In genomic region chr5:150262046-150262716, GRCm38 (mm10) we compare ENCODE assay signal across 8 mouse cellular contexts.
A peak's percentile ranks its signal among the peaks of the same experiment; 100 is the strongest.
DNase-seq lines count a peak whose midpoint lies in the region; ATAC-seq and TF ChIP-seq lines count a peak whose summit lies in the region.

No protein-coding gene starts in this region.

- TF ChIP-seq POLR2A in bone marrow, adult 2 months (IDR thresholded peaks at IDR 0.05; ENCODE audit: borderline replicate concordance, control insufficient read depth, low read depth, low read length): no peak

- intact Hi-C loops in heart, postnatal 25 days (cut with DNase I): no loop called here

- TF ChIP-seq CTCF in bone marrow, adult 2 months (IDR thresholded peaks at IDR 0.05; ENCODE audit: control insufficient read depth, insufficient read depth, low read length): no peak

- 77% methylated on average over 16 of the region's 16 CpGs for WGBS in heart, embryonic 11.5 days (ENCODE audit: insufficient replicate concordance)
- 66% methylated on average over 16 of the region's 16 CpGs for WGBS in bone marrow, adult 2 months
- 51% methylated on average over 16 of the region's 16 CpGs for WGBS in forebrain, embryonic 16.5 days

- H3K4me3 ChIP-seq in heart, embryonic 11.5 days (ENCODE audit: low read depth, low read length): peak overlapping the region; percentile 17
- no peak overlapping the region for H3K4me3 ChIP-seq in bone marrow, adult 2 months (replicated peaks; ENCODE audit: control insufficient read depth, low read depth, low read length)
- H3K4me3 ChIP-seq in forebrain, embryonic 16.5 days (replicated peaks; ENCODE audit: low read length): peak overlapping the region; percentile 50

- H3K36me3 ChIP-seq in heart, embryonic 11.5 days (ENCODE audit: control insufficient read depth, insufficient read depth, low read length): no peaks in the 10 kb centered on the region
- no peaks in the 10 kb centered on the region for H3K36me3 ChIP-seq in forebrain, embryonic 16.5 days (ENCODE audit: control insufficient read depth, insufficient read depth)

- H3K27me3 ChIP-seq in heart, embryonic 11.5 days (ENCODE audit: control insufficient read depth, insufficient read depth, low read length): no peaks in the 10 kb centered on the region
- no peaks in the 10 kb centered on the region for H3K27me3 ChIP-seq in forebrain, embryonic 16.5 days (replicated peaks; ENCODE audit: control insufficient read depth, insufficient read depth, low read length)

- H3K4me1 ChIP-seq in heart, embryonic 11.5 days (ENCODE audit: control insufficient read depth, insufficient read depth, low read length): peaks cover 19% of the 10 kb centered on the region
- peaks cover 1% of the 10 kb centered on the region; the same call in 1 of the 2 replicates for H3K4me1 ChIP-seq in bone marrow, adult 2 months (ENCODE audit: control insufficient read depth, insufficient read depth, low read length)
- peaks cover 15% of the 10 kb centered on the region for H3K4me1 ChIP-seq in forebrain, embryonic 16.5 days (replicated peaks; ENCODE audit: control insufficient read depth, insufficient read depth, low read length)

- no peak for DNase-seq in heart, postnatal 25 days (ENCODE audit: low spot score)
- DNase-seq in kidney, postnatal 36 days: peak; percentile 72 to 74
- DNase-seq in B cell, adult 2 months: no peak
- DNase-seq in spleen, adult 12 weeks (ENCODE audit: low spot score): no peak
- no peak for DNase-seq in c-Kit-positive CD71-positive TER-119-positive erythroid progenitor cells, embryonic 14.5 days (ENCODE audit: low spot score)

- ATAC-seq in heart, embryonic 11.5 days (replicated peaks; ENCODE audit: insufficient number of reproducible peaks, low FRiP score, low TSS enrichment): no peak
- no peak for ATAC-seq in forebrain, embryonic 16.5 days

- no peak overlapping the region for H3K27ac ChIP-seq in heart, embryonic 11.5 days (ENCODE audit: low read depth, low read length)
- peak overlapping the region; percentile 19 for H3K27ac ChIP-seq in bone marrow, adult 2 months (ENCODE audit: control insufficient read depth, insufficient read depth, low read depth, low read length, poor library complexity)
- no peak overlapping the region for H3K27ac ChIP-seq in forebrain, embryonic 16.5 days (ENCODE audit: low read length)

- H3K9ac ChIP-seq in heart, embryonic 11.5 days (ENCODE audit: low read depth, low read length): no peak overlapping the region
- H3K9ac ChIP-seq in forebrain, embryonic 16.5 days (replicated peaks; ENCODE audit: low read depth, low read length): peak overlapping the region; percentile 72; the same call in 1 of the 2 replicates

- H3K9me3 ChIP-seq in heart, embryonic 11.5 days (replicated peaks; ENCODE audit: control insufficient read depth, low read length): no peaks in the 10 kb centered on the region
- no peaks in the 10 kb centered on the region for H3K9me3 ChIP-seq in forebrain, embryonic 16.5 days (ENCODE audit: control insufficient read depth, low read length)

- H3K4me2 ChIP-seq in heart, embryonic 11.5 days: peak overlapping the region; percentile 88
- peak overlapping the region; percentile 67 for H3K4me2 ChIP-seq in forebrain, embryonic 16.5 days (ENCODE audit: low read length)

Comparison
In these comparisons a context has a peak if more than half of its experiments do, and no peak if none do; other contexts are left out.
1. DNase-seq: peak in kidney, postnatal 36 days (2 of 2); none in heart, postnatal 25 days (single experiment), B cell, adult 2 months (0 of 2), spleen, adult 12 weeks (single experiment) and c-Kit-positive CD71-positive TER-119-positive erythroid progenitor cells, embryonic 14.5 days (single experiment).